Mouse (Mus musculus) frontal cortex, adult (tissue): ENCODE results near the gene Tmem119.
"Not testable (repeated sequence)": the region's sequence is repeated elsewhere in the genome, so short reads cannot be mapped to it uniquely, and the experiment has no call there.

Source experiments
- ATAC-seq: cut with Nextera tagmentation; 2 replicates; pipeline ENCODE4 v1.9.2; 2017; ENCODE audit warnings: mild to moderate bottlenecking, moderate library complexity, mixed read lengths; ENCODE audit not compliant: low TSS enrichment

Gene Tmem119

DNA sequence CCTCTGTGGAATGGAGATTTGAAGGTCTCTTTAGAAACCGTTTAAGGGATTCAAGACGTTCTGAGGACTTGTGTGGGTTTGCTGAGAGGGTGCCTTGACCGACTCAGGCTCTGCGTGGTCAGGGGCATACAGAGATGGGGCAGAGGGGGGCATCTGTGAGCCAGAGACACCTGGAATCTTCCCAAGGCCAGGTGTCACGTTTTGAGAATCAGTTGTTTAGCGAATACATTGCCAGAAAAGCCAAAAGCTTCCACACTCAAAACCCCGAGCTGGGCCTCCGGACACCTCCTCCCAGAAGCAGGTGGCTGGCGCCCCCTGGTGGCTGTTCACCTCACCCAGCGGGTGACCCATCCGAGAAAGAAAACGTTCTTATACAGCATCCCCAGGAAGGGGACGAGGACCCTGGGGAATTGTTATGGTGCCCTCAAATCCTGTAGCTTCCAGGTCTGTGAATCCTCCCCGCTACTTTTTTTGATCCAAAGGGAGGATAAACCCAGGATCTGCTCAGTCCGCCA is 15.4 kb upstream of the Tmem119 start:
- peak; percentile 73; the same call in 1 of the 2 replicates for ATAC-seq

DNA sequence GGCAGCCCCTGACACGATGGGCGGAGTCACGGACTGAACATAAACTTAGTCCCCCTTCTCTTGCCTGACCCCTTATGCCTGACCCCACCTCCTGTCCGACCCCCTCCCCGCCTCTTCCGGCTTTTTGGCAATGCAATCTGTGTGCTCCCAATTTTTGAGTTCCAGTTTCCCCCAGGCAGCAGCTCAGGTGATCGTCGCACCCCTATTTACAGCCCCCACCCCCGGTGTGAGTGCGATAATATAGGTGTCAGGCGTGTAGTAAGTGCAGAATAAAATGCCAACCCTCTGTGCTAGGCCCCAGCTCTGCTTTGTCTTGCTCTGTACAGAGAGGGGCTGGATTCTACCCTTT is 14.7 kb upstream of the Tmem119 start:
- ATAC-seq = no peak

DNA sequence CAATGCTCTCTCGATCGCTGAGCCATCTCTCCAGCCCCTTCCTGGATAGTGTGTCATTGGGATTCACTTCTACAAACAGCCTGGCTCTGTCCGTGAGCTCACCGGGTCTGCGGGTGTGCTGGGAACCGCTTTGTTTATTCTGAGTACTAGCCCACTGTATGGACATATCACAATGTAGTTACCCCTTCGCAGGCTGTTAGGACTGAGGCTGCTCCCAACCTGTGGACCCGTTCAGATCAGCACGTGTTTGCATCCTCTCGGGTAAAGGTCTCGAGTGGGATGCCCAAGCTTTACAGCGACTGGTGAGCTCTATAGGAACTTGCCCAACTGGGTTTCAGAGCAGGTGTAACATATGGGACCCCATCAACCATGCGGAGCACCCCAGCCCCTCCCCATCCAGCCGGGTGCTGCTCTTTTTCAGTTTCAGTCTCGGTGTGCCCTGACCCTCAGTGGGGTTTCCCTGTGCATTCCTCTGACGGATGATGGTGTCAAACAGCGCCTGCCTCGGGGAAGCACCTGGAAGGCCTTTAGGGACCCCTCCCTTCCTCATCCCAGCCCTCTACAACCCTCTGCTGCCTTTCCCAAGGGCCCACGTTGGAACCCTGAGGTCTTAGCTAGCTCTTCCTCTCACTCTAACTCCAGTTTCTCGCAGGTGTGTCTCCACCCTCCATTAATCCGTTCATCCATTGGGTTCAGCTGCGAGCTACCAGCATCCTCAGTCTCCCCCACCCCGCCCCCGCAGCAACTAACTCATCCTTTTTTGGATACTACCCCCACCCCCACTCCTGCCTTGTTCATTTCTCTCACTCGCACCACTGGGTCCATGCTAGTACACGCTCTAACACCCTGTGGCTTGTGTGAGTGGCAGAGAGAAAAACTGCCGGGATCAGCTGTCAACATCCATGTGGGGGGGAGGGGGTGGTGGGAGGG is 14.1 kb upstream of the Tmem119 start:
- ATAC-seq = no peak

GRCm38 (mm10) chr5:113813608-113814007 is 13.3 kb upstream of the Tmem119 start:
- ATAC-seq = no peak

GRCm38 (mm10) chr5:113812638-113813037 is 12.3 kb upstream of the Tmem119 start:
- no peak for ATAC-seq

GRCm38 (mm10) chr5:113811824-113812420 is 11.6 kb upstream of the Tmem119 start:
- not testable (repeated sequence) for ATAC-seq

- ATAC-seq = no peak
Observed at GRCm38 (mm10) chr5:113810111-113810510, 9.8 kb upstream of the Tmem119 start.

GRCm38 (mm10) chr5:113808177-113808576 is 7.9 kb upstream of the Tmem119 start:
- no peak for ATAC-seq

GRCm38 (mm10) chr5:113807712-113808111 is 7.4 kb upstream of the Tmem119 start:
- ATAC-seq = no peak

DNA sequence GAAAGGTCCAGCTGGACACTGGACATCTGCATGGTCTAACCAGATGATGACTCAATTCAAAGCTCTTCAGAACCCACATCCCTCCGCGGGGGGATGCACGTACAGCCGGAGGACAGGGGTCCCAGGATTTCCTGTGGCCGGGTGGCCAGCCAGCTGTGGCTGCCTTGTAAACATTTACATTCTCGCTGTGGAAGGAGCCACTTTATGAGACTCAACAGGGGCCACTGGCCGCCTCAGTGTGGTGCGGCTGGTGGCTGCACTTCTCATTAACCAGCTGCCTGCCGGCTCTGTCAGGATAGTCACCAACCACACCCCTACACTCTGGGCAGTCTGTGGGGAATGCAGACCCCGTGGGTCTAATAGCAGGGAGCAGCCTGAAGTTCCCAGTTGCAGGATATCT is 6.1 kb upstream of the Tmem119 start:
- no peak for ATAC-seq

DNA sequence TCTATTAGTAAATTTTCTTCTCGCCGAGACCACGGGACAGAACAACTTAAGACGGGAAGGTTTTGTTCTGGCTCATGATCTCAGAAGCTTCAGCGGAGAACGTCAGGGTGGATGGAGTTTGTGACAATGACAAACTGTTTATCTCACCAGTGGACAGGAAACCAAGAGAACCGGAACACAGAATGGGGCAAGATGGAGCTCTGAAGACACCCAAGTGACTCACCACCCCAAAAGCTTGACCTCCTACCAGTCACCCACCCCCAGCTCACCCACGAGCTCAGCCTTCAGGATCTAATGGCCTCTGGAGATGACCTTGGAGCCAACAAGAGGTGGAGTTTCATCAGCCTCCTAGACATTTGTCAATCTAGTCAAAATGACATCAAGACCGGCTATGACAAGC is 5.0 kb upstream of the Tmem119 start:
- ATAC-seq = no peak

- no peak for ATAC-seq
Observed at GRCm38 (mm10) chr5:113804395-113804966, 4.2 kb upstream of the Tmem119 start.

DNA sequence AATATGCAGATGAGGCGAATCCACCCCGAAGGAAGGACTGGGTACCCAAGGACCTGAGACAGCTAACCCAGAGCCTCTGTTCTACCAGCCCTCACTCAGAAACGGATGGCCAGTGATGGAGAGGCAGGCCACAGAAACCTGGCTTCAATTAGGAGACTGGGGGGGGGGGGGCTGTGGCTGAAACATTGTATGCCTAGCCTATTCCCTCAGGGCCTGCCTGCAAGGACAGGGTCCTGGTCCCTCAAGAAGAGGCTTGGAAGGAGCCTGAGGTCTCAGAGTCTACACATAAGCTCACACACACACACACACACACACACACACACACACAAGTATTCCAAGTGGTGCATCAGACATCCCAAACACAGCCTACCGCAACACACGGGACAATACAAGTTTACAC is 625 bp downstream of the Tmem119 start:
- ATAC-seq = no peak

- ATAC-seq = no peak
Observed at GRCm38 (mm10) chr5:113798525-113798924, 1.8 kb downstream of the Tmem119 start.

- no peak for ATAC-seq
Observed at GRCm38 (mm10) chr5:113797149-113797882, 3.0 kb downstream of the Tmem119 start.

DNA sequence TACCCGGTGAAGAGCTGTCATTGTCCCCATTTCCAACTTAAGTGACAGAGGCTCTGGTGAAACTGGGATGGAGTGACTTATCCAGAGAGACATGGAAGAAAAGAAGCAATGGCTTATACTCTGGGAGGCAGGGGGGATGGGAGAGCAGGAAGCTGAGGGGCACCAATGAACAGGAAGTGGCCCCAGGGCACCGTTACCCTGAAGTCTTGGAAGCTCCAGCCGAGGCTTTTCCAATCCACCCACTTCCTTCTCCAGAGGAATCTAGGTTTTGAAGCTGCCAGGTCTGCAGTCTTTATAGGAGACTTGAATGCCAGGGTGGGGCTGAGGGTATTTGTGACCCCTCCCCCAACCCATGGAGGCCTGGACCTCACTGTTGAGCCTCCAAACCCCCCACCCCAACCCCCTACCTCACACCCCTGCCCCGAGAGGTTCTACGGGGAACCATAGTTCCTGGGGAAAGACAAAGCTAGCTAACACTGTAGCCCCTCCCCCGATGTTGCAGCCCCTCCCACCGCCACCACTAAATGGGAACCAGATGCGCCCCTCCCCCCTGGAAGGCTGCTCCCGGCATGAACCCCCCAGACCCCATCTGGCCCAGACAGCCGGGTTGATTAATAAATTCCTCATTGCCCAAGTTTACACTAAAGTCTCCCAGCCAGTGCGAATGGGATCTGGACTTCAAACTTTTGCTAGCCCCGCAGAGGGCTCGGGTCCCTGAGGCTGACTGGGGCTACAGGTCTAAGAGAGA is 3.7 kb downstream of the Tmem119 start:
- no peak for ATAC-seq

- no peak for ATAC-seq
Observed at GRCm38 (mm10) chr5:113791197-113792095, 8.9 kb downstream of the Tmem119 start.

DNA sequence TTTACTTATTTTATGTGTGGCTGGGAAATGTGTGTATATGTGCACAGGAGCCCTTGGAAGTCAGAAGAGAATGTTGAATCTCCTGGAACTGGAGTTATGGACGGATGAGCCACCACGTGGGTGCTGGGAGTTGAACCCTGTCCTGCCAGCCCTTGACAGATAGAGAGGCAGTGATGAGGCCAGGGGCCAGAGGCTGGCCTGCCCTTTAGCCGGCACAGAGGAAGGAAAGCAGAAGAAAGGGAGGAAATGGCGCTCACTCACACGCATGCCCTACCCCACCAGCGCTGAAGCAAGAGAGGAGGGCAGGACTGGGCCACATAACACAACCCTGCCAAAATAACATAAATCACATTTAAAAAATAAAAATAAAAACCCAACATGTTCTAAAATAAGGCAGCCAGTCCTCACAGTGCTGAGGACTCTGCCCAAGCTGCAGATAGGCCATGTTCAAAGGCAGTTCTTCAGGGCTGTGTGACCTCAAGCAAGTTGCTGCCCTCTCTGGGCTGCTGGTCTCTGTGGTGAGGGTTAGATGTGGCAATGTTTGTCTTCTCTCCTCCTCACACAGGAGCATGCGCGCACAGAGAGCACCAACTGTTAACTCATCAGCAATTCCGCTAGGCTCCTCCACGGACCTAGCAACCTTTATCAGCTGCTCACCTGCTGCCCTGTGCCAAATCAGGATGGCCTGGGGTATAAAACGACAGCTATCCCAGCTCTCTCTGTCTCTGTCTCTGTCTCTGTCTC is 9.7 kb downstream of the Tmem119 start:
- no peak for ATAC-seq

- no peak for ATAC-seq
Observed at GRCm38 (mm10) chr5:113789075-113789788, 11.1 kb downstream of the Tmem119 start.
